Mouse (Mus musculus): ENCODE measurements around the gene Eng. TPM values are rescaled to one million over a fixed set of nuclear protein-coding genes. Genes with fewer than 3 reads are reported as not detected.

The Eng gene
- total RNA-seq, 4 experiments from 2014 or later: 18.2 to 24.8 (median 18.7) TPM

DNA sequence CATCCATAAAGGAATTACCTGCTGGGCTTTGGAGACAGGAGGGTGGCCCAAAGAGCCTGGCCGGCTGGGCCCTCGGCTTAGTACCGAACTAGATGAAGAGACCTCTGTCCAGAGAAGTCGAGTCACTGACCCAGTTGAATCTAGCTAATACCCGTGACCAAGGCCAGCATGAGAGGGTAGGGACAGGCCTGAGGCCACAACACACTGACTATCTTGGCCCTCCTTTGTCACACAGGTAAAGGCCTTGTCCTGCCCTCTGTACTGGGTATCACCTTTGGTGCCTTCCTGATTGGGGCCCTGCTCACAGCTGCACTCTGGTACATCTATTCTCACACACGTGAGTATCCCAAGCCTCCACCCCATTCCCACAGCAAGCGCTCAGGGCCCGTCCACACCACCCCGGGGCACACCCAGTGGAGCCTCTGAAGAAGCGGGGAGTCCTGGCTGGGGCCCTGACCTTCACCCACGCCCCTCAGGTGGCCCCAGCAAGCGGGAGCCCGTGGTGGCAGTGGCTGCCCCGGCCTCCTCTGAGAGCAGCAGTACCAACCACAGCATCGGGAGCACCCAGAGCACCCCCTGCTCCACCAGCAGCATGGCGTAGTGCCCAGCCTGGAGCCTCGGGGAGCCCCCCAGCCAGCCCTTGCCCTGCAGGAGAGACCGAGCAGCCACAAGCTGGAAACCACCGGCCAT lies 34.7 kb downstream of the Eng start:
- no peak for DNase-seq (ENCODE audit: low spot score in 2 of 2)

DNA sequence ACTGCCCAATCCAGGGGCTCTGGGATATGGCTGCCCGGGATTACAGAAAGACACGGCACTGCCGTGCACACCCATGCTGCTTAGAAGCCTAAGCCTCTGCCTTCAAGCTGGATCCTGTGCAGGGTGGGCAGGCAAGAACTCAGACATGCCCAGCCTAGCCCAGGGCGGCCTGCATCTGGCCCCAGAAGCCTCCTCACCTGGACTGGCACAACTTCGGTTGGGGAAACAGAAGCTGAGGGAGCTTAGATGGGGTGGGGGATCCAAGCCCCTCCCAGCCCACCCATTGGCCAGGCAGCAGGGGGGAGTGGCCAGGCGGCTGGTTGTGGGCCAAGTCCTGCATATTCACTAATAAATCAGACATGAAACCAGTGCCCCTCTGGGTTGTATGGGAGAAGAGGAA lies 35.4 kb downstream of the Eng start:
- DNase-seq (ENCODE audit: low spot score in 2 of 2): no peak

DNA sequence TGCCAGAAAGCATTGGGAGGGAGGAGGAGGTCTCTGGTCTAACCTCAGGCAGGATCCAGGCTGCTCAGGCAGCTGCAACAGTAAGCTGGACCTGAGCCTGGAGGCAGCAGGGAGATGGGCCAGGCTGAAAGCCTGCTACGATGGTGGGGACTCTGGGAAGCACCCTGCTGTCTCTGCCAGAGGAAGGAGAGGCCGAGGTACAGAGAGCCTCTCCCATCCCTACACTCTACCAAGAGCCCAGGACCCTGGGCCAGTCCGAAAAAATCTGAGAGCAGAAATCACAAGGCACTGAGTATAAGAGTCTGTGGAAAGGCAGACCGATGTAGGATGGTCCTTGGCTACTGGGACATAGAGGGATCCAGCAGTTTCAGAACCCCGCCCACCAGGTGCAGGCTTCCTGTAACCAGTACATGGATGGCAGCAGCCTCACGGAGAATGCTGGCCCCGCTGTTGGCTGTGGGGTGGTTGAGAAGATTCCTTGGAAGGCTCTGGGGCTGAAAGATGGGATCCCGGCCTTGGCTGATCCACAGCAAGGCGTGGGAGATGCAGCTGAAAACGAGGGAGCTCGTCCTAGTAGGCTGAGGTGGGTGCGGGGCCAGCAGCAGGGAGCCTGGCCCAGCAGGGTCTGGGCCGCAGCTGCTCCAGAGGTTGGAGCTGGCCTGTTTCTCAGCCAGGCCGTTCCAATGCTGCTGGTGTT lies 36.5 kb downstream of the Eng start:
- DNase-seq (ENCODE audit: low spot score in 2 of 2): no peak

DNA sequence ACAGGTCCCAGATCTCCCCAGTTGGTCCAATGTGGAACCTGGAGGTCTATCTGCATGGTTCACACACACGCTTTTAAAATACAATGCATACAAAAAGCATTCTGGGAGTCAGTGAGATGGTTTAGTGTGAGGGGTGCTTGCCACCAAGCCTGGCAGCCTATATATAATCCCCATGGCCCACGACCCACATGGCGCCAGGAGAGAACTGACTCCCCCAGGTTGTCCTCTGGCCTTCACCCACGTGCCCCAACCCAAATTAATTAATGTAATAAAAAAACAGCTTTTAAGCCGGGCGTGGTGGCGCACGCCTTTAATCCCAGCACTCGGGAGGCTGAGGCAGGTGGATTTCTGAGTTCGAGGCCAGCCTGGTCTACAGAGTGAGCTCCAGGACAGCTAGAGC lies 37.3 kb downstream of the Eng start:
- no peak for DNase-seq (ENCODE audit: low spot score in 2 of 2)

DNA sequence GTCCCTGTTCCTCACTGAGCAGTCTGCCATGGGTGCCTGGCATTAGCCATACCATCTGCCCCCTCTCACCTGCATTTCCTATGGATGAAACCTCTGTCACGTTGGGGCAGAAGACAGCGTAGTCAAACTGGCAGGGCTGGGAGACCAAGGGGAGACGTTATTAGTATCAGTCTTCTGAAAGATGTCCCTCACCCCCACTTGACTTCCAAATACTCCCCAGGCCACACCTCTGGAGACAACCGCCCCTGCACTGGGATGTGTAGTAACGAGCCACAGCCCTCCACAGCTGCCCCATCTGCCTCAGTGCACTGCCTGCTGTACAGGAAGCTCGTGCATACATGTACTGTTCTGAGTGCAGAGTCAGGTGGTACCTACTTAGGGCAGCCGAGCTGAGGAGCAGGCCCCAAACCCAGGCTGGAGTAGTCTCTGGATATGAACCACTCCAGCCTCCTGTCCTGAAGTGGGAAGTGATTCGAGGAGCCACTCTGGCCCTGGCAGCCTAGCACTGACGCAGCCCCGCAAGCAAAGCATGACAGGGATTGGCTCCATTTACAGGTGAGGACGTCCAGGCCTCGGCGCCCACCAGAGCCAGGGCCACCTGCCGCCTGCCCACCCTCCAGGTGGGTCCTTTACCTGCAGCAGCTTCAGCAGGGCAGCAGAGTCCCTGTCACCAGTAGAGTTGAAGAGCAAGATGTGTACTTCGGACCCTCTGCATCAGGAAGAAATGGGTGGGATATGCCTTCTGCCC lies 38.5 kb downstream of the Eng start:
- no peak for DNase-seq (ENCODE audit: low spot score in 2 of 2)

DNA sequence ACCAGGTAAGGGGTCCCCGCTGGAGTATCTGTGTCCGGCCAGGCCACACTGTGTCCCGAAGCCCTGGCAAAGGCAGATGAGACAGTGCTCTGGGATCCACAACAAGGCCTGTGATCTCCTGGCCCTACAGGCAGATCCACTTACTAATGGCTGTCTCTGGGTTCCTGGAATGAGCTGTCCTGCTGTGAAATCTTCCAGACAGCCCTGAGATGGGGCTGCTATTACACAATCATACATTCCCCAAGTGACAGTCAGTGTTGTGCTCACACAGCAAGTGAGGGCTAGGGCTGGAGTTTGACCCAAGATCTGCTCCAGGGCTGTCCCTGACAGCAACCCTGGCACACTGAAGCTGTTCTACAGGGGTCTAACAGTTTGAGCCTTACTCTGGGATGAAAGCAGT lies 39.4 kb downstream of the Eng start:
- no peak for DNase-seq (ENCODE audit: low spot score in 2 of 2)

DNA sequence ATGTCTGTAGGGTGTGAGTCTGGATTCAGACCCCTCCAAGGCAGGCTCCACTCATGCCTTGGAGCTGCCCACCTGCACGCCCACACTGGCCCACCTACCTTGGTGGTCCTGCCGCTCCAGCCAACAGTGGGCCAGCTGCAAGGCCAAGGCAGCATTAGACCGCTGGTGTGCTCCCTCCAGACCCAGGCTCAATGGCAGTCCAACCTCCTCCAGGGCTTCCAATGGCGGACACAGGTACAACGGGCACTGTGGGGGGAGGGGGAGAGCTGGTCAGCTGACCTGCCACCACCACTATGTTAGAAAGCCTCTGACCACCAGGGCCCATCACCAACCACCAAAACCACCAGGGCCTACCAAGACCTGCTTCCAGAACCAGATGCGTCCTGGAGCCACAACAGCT lies 40.2 kb downstream of the Eng start:
- no peak for DNase-seq (ENCODE audit: low spot score in 2 of 2)

DNA sequence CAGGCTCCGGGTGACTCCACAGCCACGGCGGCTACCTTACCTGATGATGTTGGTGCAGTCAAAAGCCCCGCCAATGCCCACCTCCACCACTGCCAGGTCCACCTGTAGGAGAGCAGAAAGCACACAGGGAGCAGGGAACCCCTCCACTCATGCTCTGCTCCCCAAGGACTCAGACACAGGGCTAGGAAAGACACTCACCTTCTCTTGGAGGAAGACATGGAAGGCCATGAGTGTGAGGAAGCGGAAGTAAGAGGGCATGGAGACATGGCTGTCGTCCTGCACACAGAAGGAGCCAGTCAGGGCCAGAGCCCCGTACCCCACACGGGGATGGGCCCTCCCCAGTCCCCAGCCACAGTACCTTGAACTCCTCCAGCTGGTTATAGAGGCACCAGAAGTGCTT lies 41.2 kb downstream of the Eng start:
- DNase-seq (ENCODE audit: low spot score in 2 of 2): no peak

DNA sequence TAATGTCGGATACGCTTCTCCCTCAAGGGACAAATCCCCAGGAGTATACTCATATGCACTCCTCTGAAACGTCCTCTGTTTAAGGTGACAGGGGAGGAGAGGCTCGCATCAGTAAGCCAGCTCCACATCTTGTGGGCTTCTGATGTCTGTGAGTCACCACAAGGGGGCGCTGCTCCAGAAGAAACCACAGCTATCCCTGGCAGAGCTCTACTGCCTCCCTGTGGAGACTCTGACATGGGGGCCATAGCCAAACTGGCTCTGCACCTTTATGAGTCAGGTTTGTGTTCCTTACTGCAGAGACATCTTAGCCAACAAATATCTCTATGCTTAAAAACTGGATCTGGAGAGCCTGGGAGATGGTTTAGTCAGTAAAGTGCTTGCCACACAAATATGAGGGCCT lies 43.0 kb downstream of the Eng start:
- peak; percentile 82 to 90 for DNase-seq (ENCODE audit: low spot score in 2 of 2)

DNA sequence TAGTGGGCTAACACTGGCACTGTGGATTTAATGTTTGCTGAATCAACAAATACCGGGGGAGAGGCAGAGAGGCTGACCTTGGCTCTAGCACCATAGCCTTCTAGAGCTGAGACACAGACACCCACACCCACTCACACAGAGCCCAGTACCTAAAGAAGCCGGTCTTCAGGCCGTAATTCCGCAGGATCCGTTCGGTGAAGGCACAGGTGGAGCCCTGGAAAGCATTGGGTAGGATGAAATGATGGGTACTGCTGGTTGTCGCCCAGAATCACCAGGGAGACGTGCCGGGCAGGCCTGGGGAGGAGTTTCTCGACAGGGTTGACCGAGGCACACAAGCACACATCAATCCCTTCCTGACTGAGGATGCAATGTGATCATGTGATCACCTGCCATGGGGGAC lies 44.6 kb downstream of the Eng start:
- DNase-seq (ENCODE audit: low spot score in 2 of 2): no peak

DNA sequence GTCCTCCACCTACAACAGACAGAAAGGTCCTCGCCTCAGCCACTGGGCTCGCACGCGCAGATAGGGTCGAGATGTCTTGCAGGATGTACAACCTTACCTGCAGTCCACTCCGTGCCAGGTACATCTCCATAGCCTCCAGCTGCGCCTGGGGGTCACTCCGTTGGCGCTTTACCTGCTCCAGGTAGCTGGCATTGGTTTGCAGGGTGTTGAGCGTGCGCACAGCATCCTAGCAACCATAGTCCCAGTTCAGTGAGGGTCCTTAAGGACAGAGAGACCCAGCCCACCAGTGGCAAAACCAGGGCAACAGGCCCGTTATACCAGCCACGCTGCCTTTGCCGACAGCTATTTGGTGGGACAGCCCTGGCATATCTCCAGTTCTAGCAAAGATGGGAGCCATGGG lies 46.1 kb downstream of the Eng start:
- no peak for DNase-seq (ENCODE audit: low spot score in 2 of 2)

DNA sequence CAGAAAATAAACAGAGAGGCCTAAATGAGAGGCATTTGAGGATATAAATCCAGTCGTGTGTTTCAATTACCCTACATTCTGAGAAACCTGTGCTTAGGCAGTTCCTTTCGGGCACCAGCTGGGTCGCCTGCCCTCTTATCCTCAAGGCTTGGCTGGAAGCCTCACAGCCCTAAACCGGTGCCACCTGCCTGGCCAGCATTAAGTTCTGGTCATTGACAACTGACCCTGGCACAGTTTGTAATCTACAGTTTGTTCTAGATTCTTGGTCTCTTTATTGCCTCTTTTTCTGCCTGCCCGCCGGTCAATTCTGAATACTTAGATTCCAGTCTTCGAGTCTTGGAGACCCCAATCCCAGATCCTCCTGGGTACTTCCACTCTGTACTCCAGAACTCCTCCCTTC lies 46.9 kb downstream of the Eng start:
- DNase-seq (ENCODE audit: low spot score in 2 of 2): no peak

DNA sequence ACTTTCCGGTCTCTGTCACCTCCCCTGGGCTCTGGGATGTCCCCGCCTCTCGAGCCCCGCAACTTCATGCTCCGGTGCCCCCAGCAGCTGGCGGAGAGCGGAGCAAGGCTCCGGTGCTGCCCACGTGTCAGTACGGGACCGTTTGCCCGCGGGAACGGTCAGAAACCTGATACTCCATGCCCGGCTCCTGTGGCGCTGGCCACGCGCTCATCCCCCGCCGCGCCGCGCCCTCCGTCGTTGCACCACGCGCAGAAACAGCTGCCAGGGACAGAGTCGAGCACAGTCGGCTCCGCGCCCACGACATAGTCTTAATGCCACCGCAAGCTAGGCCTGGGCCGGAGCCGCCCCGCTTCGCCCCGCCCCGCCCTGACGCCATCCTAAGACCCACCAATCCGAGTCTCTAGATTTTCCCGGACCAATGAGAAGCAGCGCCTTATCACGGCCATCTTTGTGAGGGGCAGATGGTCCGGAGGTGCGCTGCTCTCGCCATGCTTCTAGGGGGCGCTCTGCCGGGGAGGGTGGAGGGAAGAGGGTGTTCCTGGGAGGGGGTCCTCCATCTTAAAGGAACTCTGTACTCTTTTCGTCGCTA lies 47.5 kb downstream of the Eng start:
- DNase-seq (ENCODE audit: low spot score in 2 of 2): peak; percentile 93 to 94

DNA sequence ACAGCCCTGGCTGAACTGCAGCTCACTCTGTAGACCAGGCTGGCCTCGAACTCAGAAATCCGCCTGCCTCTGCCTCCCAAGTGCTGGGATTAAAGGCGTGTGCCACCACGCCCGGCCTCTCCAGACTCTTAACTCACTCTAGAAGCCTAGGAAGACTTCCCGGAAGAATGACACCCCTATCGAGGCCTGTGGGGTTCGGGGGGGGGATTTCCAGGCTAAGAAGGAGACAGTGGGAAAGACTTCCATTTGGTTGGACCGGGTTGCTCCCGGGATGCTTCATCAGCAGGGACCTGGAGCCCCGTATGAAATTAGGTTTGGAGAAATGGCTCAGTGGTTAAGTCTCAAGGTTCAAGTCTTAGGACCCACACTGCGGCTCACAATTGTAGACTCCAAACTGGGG lies 48.3 kb downstream of the Eng start:
- no peak for DNase-seq (ENCODE audit: low spot score in 2 of 2)

DNA sequence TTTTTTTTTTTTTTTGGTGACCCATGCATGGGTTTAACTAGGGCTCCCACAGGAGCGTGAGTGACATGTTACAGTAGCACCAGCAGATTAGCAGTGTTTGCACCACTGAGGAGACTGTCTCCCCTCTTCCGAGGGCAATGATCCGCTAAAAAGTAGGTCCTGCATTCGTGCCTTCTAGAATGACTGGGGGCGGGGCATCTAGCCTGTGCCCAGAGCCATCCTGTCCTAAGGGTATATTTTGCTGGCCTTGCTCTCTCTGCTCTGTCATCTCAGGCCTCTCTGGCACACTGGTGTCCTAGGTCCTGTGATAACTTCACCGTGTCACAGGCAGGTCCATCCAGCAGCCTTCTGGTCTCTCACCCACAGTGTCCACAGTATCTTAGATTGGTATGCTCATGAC lies 53.3 kb downstream of the Eng start:
- DNase-seq (ENCODE audit: low spot score in 2 of 2): no peak

DNA sequence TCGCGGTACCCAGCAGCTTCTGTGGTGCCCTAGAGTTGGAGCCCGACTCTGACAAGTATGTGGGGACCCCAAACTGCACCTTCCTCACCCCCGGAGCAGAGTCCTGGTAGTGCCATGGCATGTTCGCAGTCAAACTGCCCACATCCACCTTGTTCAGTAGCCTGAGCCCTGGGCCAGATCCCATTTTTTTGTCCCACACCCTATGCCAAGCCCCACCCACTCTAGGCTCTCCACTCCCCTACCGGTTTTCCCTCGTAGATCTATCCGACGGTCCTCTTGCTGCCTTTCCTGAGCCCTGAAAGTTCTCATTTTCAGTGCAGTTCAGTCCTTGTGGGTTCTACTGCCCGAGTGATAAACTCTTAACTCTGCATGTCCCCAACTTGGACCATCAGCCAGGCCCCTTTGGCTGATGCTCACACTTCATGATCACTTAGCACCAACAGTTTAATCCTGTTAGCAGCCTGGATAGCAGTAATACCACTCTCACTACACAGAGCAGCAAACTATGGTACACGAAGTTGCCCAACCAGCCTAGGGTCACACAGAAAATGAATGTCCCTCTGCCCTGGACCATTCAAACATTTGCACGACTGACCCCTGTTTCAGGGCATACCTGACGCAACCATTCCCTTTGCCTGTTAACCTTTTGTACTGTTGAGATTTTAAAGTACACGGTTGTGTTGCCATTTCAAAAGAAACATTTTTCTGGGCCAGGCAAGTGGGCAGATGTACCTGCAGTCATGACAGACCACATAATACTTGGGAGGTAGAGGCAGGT lies 54.8 kb downstream of the Eng start:
- DNase-seq (ENCODE audit: low spot score in 2 of 2): no peak

DNA sequence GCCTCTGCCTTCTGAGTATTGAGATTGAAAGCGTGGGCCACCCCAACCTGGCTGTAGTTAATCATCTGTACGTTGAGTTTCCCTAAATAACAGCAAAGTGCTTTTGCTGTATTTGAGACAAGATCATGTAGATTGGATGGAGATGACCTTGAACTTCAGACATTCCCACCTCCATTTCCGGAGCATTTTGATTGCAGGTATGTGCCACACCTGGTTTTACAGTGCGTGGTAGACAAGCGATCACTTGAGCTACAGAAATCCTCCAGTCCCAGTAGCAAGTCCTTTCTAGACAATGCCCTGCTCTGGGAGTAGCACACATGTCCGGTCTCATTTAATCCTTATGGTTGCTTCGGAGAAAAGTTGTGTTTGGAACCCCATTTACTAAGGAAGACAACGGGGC lies 56.7 kb downstream of the Eng start:
- no peak for DNase-seq (ENCODE audit: low spot score in 2 of 2)

DNA sequence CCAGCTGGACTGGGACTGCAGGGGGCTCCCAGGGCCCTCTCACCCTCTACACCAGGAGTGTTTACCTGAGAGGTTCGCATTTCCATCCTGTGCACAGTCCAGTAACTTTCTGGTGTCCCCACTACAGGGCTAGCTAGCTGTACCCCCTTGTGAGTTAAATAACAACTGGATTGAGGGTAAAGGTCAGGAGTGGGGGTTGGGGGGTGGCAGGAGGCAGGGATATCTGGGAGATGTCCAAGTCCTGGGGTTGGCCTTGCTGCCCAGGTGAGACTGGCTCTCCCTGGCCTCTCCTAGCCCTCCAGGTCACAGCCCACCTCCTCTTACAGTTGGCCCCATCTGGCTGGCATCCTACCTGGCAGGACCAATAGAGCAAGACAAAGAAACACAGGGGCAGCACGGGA lies 57.6 kb downstream of the Eng start, which contains the start of gene Fpgs:
Fpgs (minus strand) TSS at position 125 of the 401 bp plus-strand sequence.
- DNase-seq (ENCODE audit: low spot score in 2 of 2): no peak

DNA sequence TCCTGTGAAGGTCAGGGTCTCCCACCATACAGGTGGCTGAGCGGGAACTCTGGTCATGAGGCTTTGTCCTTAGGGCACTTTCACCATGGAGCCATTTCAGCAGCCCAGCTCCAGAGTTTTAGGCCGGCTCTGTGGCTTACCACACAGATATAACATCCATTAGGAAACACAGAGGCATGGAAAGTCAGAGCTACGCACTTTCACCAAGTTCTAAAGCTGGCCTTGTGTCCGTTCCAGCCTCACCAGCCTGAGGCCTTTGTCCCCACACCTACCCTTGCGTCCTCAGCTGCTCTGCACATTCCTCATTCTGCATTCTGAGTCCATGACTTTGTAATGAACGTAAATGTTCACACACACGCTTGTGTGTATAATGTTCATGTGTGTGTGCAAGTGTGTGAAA lies 58.6 kb downstream of the Eng start:
- DNase-seq (ENCODE audit: low spot score in 2 of 2): no peak

DNA sequence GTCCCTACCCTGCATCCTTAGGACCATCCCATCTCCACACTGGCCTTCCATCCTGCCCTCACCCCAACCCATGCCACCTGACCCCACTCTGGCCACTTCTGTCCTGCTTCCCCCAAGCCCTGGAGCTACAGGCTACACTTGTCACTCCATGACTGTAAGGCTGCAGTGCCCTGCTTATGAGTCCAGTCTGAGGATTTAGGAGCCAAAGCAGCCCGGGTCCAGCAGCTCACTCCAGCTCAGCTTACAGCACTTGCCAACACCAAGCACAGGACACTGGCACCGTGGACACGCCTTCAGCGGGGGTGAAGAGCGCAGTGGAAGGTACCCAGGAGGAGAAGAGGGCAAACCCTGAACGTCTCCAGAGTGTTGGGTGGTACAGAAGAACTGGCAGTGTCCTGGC lies 60.6 kb downstream of the Eng start:
- DNase-seq (ENCODE audit: low spot score in 2 of 2): no peak

DNA sequence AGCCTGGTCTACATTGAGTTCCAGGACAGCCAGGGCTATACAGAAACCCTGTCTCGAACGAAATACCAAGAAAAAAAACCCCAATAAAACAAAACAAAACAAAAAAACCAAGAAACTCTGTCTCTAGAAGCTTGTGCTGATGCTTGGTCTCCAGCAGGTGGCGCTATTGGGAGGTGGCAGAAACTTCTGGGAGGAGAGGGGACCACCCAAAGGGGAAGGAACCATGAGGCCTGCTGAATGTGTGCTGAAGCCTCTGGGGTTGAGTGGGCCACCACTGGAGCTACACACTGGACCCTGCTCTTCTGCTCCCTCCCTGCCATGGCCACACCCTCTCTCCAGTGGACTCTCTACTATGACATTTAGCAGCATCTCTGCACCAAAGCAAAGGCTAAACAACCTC lies 62.2 kb downstream of the Eng start:
- no peak for DNase-seq (ENCODE audit: low spot score in 2 of 2)

Measured in layer of hippocampus, adult 8-10 months (tissue).